Mouse (Mus musculus) WW6 (cell line): ENCODE measurements at regions not wholly inside any gene's neighbourhood (a gene's known extent, or its start where the extent isn't known, plus 50 kb on each side); places are given as distances from the start of the nearest gene placed in this dataset.

ENCODE experiments used
- DNase-seq: peaks from one replicate; pipeline ENCODE4 v3.0.0-alpha.2; 2013; ENCODE audit warnings: low read depth, low spot score

DNA sequence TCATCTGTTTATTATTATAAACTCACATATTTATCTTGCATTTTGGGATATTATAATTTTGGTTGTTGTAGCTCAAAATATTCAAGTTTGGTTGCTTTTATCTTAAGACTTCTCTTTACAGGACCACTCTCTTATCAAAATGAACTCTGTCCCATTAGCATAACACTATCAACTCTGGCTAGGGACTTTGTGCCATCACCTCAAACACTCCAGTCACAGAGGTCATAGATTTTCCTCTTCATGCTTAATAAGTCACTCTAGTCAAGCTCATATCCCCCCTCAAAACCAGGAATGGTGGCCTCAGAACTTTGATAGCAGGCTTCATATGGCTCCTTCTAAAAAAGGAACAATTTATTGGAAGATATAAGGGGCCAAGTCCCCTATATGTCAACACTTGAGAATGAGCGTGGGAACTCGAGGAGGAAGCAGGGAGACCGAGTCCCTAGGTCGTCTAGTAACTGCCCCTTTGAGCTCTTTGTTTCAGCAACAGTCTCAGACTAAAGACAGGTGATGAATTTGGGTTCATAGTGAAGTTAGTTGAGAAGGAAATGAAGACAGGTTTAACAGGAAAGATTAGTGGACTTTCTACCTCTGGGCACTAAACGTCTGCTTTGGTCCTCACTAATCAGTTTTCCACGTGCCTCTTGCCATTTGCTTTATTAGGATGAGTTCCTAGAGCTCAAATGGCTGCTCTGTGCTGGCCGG, 565.4 kb upstream of the Pkn2 start:
- DNase-seq: no peak

- no peak for DNase-seq
These were observed 535.6 kb upstream of the Pkn2 start for GRCm38 (mm10) chr3:143417401-143417800.

DNA sequence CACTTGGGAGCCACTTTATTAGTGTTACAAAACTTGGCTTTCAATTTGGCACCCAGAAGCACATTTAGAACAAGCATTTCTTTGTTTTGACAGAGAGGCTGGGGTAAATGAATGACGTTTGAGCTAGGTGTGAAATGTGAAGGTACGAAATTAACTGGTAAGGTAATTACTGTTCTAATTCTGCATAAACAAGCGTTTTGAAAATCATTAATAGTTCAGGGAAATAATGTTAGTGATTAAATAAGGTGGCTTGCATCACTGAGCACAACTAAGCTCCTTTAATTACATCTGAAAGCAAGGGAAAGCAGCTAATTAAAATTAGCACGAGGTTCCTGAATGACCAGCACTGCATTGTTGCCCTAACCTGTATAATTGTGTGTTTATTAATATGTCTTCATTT, 529.9 kb upstream of the Pkn2 start:
- no peak for DNase-seq

DNA sequence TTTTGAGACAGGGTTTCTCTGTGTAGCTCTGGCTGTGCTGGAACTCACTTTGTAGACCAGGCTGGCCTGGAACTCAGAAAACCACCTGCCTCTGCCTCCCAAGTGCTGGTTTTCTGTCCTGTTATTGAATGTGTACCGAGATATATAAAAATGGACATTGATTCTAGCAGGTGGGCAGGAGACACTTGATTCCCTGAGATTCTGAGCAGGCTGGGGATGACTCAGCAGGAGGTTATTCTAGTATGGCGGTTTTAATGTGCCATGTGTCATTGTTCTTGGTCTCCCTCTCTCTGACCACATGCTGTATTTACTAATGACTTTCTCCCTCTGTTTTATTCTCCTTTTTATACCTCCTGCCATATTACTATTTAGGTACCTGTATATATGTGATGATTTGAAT, 517.2 kb upstream of the Pkn2 start:
- no peak for DNase-seq

GRCm38 (mm10) chr3:143384357-143384756, 502.6 kb upstream of the Pkn2 start:
- DNase-seq: no peak

DNA sequence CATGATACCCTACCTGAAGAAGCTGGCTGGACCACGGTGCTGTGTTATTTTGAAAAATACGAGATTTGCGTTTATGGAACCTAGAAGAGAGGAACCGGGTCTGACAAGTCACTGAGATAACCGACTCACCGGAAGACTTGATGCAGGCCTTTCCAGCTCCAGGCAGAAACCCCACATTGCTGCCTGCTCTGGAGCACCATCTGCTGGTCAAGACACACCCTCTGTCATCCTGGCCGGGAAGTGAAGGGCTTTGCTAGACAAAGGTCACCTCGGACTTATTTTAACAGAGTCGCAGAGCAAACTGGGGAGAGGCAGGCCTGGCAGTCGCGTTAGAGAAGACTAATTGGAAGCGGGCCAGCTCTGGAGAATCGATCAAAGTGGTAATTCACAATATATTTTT, 497.4 kb upstream of the Pkn2 start:
- DNase-seq: peak; percentile 11

GRCm38 (mm10) chr3:143377446-143377845, 495.6 kb upstream of the Pkn2 start:
- DNase-seq: no peak

- no peak for DNase-seq
These were observed 493.8 kb upstream of the Pkn2 start for GRCm38 (mm10) chr3:143375527-143376061.

DNA sequence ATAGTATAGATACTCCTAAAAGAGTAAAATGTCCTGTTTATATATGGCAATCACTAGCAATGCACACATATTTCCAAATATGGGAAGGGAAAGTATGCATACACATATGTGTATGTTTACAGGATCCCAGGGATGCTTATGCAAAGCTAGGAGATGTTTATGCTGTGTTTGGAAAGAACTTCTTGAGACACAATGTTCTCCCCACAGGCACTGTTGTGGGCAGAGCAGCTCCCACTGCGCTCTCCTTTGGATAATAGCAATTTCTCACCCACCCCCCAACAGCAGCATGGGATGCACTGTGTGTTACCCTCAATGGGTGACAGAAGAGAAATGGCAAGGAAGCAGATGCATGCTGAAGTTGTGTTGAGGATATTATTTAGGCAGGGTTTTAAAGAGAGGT, 491.7 kb upstream of the Pkn2 start:
- DNase-seq: no peak

DNA sequence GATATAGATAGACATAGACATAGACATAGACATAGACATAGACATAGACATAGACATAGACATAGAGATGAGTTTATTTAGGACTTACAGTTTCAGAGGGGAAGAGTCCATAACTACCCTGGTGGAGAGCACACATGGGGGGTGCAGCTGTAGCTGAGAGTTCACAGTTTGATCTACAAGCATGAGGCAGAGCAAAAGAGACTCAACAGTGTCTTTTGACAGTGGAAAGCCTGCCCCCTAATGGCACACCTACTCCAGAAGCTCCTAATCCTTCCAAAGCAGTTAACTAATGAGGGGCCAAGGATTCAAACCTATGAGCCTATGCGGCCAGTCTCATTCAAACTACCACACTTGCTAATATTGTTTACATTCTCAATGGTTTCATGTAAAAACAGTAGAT, 487.2 kb upstream of the Pkn2 start:
- DNase-seq: no peak

- DNase-seq: no peak
These were observed 458.2 kb upstream of the Pkn2 start for GRCm38 (mm10) chr3:143340032-143340431.

DNA sequence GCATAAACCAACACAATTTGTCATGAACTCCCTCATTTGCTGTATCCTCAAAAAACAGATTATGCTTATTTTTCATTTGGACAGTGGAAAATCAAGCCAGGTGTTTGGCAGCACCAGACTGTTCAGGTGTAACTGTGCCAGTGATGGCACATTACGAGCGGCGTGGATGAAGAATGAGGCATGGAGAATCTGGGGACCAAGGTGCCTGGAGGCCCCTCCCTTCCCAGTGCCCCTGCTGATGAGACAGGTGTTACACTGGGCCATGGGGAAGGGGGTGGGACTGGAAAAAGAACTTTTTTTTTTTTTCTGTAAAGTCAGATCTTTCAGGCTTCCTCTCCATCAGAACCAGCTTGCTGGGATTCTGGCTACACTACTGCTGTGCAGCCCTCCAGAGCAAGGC, 451.5 kb upstream of the Pkn2 start:
- DNase-seq: no peak

GRCm38 (mm10) chr3:143328521-143328920, 446.7 kb upstream of the Pkn2 start:
- no peak for DNase-seq

- DNase-seq: no peak
These were observed 445.8 kb upstream of the Pkn2 start for GRCm38 (mm10) chr3:143327652-143328051.

DNA sequence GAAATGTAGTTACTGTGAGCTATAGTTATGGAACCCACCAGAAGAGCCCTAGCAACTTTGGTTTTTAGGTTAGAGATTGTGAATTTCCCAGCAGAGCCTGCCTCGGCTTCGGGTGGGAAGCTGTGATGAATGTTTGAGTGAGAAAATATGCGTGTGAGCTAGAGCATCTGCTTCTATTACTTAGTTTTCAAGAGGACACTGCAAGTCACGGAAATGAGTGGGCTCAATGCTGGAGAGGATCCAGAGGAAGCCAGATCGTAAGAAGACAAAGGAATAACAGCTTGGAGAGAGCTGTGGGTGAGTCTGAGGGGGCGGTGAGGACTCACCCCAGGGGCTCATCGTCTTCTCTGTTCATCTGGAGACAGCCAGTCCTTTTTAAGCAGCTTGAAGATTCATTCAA, 434.7 kb upstream of the Pkn2 start:
- no peak for DNase-seq

DNA sequence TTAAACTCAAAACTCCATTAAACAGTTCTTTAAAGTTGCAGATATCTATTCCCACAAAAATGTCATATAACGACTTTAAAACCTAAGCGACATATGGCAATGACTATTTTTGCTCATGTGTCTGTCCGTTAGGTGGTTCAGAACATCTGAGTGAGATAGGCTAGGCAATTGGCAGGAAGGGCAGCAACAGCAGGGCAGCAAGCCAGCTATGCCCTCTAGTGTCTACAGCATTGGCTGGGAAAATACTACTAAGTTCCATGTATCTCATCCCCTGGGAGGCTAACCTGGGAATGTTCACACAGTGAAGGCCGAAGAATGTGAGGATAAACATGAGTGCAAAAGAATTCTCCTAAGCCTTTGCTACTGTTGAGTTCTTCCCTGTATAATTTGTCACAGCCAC, 410.0 kb upstream of the Pkn2 start:
- DNase-seq: no peak

DNA sequence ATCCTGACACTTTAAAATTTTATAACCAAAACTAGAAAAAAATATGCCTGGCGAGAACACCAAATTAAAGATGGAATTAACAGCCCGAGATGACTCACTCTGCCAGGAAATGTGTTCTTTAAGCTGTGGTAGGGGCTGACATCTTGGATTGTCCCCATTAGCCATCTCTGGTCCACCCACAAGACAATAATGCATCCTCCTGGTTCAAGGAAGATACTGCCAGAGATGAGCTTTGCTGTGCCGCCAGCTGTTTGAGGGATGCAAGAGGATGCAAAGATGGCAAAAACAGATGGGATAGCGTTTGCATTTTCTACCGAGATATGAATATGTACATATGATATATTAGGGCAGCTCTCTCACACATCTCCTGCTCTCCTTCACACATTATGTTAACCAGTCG, 382.3 kb upstream of the Pkn2 start:
- DNase-seq: no peak

DNA sequence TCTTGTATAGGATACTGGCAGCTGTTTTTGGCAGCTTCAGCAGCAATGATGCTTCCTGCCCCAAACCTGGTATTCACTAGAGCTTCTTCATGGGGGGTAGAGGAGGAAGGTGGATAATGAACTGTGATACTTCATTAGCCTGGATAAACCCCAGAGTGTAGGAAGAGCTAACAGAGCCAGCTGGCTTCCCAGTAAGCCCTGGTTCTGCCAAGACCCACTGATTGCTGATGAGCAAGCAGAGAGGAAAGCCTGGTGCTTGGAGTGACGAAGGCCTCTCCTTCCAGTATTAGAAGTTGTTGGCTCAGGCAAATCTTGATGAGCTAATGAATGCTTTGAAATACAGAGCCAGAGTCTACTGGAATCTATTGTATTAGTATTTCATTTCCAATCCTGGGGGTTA, 370.8 kb upstream of the Pkn2 start:
- DNase-seq: no peak

GRCm38 (mm10) chr3:143252008-143252407, 370.2 kb upstream of the Pkn2 start:
- no peak for DNase-seq

GRCm38 (mm10) chr3:143242691-143243090, 360.9 kb upstream of the Pkn2 start:
- DNase-seq: no peak

GRCm38 (mm10) chr3:143240545-143241383, 359.0 kb upstream of the Pkn2 start:
- DNase-seq: no peak

- DNase-seq: no peak
These were observed 356.7 kb upstream of the Pkn2 start for GRCm38 (mm10) chr3:143238546-143238945.
